Mouse (Mus musculus) lung, adult 2 months (tissue): ENCODE data around the gene Fam189b.

Experiments
- CTCF ChIP-seq: fragments of 200-500 bp; IDR thresholded peaks from 2 replicates; pipeline ENCODE4 v1.5.1; 2011; ENCODE audit warnings: mild to moderate bottlenecking, low read length, control low read depth; ENCODE audit not compliant: insufficient read depth
- POLR2A ChIP-seq: fragments of 200-500 bp; IDR thresholded peaks from 2 replicates; pipeline ENCODE4 v1.6.1; 2011; ENCODE audit warnings: low read depth, mild to moderate bottlenecking, control low read depth, low read length, borderline replicate concordance; ENCODE audit errors: extremely low read depth

GRCm38 (mm10) chr3:89233562-89234110 is 50.7 kb downstream of the Fam189b start:
- TF ChIP-seq CTCF (peak; percentile 13; the same call in 1 of the 2 replicates), POLR2A (0 out of 2 replicates have a peak, but pooled peaks have one; percentile 11)
